Mouse (Mus musculus) brain, embryonic 14.5 days (tissue): ENCODE measurements around the gene Nectin4.

Experiments used
- CTCF ChIP-seq: fragments of 200-500 bp; IDR thresholded peaks from 2 replicates; pipeline ENCODE4 v1.5.1; 2012; ENCODE audit warnings: inconsistent platforms, mild to moderate bottlenecking, moderate library complexity, borderline replicate concordance; ENCODE audit not compliant: insufficient read depth, insufficient read length; ENCODE audit errors: extremely low read depth
- POLR2A ChIP-seq: fragments of 200-500 bp; IDR thresholded peaks from 2 replicates; pipeline ENCODE4 v1.6.1; 2012; ENCODE audit warnings: mild to moderate bottlenecking, inconsistent platforms, borderline replicate concordance; ENCODE audit not compliant: poor library complexity, insufficient read depth, insufficient read length, severe bottlenecking; ENCODE audit errors: extremely low read depth

GRCm38 (mm10) chr1:171432158-171432557 is 62.3 kb downstream of the Nectin4 start:
- TF ChIP-seq POLR2A = no peak
- TF ChIP-seq CTCF = no peak
